Mouse (Mus musculus): ENCODE measurements around the gene Babam2. TPM values are rescaled to one million over a fixed set of nuclear protein-coding genes. Genes with fewer than 3 reads are reported as not detected.
A peak's percentile ranks its signal among the peaks of the same experiment; 100 is the strongest.

The Babam2 gene
- total RNA-seq, 4 experiments from 2014 or later = 31.2 to 35.8 (median 35.0) TPM

- no peak for DNase-seq (ENCODE audit: low spot score)
Observed at GRCm38 (mm10) chr5:31713841-31714264, 16.4 kb downstream of the Babam2 start.

DNA sequence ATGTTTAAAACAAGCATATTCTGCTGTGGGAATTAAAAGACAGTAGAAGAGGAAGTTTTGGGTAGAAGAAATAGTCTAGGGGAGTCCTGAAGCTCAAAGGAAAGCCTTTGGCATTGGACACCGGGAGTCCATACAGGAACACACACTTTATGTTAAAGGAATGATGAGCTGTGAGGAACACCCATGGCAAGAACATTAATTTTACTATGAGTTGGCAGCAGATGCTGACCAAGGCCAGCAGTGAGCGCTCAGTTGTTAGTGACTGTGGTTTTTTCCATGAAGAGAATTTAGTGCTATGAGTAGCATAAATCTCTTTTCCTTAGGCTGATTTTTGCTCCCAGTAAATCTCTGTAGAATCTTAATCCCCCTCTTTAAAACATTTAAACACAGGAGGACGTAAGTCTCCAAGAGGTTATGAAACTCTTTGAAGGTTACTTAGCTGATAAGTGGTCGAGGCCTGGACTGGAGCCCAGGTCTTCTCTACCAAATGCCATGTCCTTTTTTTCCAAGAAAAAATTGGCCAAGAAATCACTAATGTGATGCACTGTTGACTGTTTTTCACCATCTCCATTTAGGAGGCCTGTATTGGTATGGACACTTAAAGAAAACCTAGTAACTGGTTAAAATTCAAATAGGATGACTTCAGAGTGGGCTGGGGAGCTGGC lies 18.1 kb downstream of the Babam2 start:
- no peak for DNase-seq (ENCODE audit: low spot score)

DNA sequence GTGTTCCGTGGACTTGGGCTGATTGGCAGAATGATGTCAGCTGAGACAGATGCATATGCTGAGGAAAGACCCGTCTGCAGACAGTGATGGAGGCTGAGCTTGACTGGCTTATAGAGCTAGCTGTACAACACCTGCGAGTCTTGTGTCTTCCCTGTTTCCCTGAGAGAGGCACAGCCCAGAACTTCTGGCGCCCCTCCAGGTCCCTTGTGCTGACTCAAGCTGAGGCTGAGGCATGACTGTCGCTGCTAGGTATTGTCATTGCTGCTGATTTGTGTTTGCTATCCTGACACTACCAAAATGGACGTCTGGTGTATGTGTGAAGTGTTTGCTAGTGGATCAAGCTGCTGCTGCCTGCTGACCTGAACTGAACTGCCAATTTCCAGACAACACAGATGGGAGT lies 27.0 kb downstream of the Babam2 start:
- no peak for DNase-seq (ENCODE audit: low spot score)

GRCm38 (mm10) chr5:31725885-31726284 lies 28.4 kb downstream of the Babam2 start:
- no peak for DNase-seq (ENCODE audit: low spot score)

- peak; percentile 76 for DNase-seq (ENCODE audit: low spot score)
Observed at GRCm38 (mm10) chr5:31727456-31727855, 30.0 kb downstream of the Babam2 start.

GRCm38 (mm10) chr5:31732644-31733338 lies 35.3 kb downstream of the Babam2 start:
- no peak for DNase-seq (ENCODE audit: low spot score)

DNA sequence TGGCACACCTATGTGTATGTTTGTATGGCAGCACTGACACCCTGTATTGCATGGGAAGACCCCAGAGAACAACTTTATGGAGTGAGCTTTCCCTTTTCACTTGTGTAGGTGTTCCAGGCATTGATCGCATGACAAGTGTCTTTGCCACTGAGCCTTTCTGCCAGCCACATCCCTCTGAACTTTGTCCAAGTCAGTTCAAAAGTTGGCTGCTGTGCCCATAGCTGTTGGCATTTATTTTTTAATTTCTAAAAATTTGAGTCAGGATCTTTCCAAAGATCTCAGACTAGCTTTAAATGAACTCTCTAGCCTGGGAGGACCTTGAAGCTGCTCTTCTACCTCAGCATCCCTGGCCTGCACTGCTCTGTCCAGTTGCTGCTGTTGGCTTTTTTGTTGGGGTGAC lies 44.4 kb downstream of the Babam2 start:
- DNase-seq (ENCODE audit: low spot score) = no peak

GRCm38 (mm10) chr5:31742521-31743031 lies 45.1 kb downstream of the Babam2 start:
- DNase-seq (ENCODE audit: low spot score) = no peak

GRCm38 (mm10) chr5:31749401-31749800 lies 51.9 kb downstream of the Babam2 start:
- DNase-seq (ENCODE audit: low spot score) = no peak

GRCm38 (mm10) chr5:31750231-31750925 lies 52.9 kb downstream of the Babam2 start:
- DNase-seq (ENCODE audit: low spot score) = no peak

DNA sequence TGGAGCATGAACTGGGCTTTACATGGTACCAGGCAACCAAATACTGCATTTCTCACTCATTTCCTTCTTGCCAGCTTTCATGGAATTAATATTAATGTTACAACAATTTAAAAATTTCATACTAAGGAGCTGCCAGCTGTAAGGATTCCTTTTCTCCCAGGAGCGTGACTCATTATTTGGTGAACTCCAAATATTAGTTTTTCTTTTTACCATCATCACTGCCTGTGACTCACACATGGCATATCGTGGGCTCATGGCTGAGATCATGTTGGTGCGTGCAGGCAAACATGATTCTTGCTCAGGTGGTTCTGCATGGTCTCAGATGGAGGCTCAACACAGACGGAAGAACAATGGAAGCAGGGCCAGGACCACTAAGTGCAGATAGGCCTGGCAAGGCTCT lies 53.5 kb downstream of the Babam2 start:
- DNase-seq (ENCODE audit: low spot score) = no peak

- no peak for DNase-seq (ENCODE audit: low spot score)
Observed at GRCm38 (mm10) chr5:31754634-31755033, 57.1 kb downstream of the Babam2 start.

GRCm38 (mm10) chr5:31755255-31755654 lies 57.8 kb downstream of the Babam2 start:
- DNase-seq (ENCODE audit: low spot score) = no peak

GRCm38 (mm10) chr5:31758310-31759091 lies 61.0 kb downstream of the Babam2 start:
- no peak for DNase-seq (ENCODE audit: low spot score)

GRCm38 (mm10) chr5:31761836-31762235 lies 64.4 kb downstream of the Babam2 start:
- DNase-seq (ENCODE audit: low spot score) = no peak

DNA sequence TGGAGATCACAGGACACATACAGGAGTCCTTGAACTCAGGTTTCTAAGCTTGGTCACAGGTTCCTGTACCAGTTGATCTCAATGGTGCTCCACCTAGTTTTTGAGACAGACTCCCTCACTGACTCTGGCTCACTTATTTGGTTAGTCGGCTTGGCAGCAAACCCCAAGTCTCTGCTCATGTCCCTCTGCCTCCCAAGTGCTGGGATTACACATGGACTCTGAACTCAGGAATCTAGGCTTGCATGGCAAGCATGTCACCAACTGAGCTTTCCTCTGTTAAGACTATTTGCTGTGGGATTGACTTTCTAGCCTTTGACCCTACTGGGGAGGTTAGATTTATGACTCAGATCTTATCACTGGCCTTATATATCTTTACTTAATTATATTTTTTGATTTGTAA lies 65.3 kb downstream of the Babam2 start:
- DNase-seq (ENCODE audit: low spot score) = no peak

GRCm38 (mm10) chr5:31765824-31766223 lies 68.3 kb downstream of the Babam2 start:
- DNase-seq (ENCODE audit: low spot score) = no peak

DNA sequence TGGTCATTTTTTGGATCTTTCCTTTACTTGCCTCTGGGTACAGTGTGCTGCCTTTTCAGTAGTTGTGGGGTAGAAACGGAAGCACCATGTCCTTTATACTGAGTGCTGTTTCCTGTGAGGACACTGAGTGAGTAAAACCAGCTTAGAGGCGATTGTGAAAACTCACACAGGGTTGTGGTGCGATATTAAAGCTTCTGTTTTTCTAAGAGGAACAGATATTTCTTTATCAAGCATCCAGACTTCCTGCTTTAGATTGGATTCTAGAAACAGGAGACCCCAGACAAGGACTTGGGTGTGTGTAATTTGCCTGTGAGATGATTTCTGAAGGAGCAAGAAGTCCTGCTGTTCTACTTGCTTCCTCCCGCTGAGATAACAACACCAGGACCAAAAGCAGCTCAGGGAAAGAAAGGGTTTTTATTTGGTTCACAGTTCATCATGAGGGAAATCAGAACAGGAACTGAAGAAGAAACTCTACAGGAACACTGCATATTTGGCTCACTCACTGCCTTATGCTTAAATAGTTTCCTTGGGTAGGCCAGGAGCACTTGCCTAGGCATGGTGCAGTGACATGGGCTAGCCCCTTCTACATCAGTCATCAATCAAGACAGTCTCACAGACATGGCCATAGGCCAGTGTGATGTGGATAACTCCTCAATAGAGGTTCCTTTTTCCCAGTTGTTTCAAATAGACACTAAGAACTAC lies 69.5 kb downstream of the Babam2 start:
- DNase-seq (ENCODE audit: low spot score) = peak; percentile 58

GRCm38 (mm10) chr5:31771486-31771885 lies 74.0 kb downstream of the Babam2 start:
- DNase-seq (ENCODE audit: low spot score) = no peak

- DNase-seq (ENCODE audit: low spot score) = no peak
Observed at GRCm38 (mm10) chr5:31771921-31772320, 74.4 kb downstream of the Babam2 start.

DNA sequence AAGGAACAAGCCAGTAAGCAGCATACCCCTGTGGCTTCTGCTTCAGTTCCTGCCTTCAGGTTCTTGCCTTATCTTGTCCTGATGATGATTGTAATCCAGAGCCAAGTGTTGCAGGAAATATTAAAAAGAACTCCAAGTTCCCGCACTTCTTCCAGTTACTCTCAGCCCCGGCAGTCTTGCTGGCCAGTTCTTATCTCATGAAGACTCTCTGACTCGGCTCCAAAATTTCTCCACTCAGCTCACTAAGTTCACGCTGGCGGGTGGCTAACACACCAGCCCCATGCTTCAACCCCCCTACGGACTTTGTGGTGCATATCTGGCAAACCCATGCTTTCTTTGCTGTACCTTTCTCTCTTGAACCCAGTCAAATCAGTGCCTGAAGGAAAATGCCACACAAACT lies 77.5 kb downstream of the Babam2 start:
- DNase-seq (ENCODE audit: low spot score) = peak; percentile 31
